Mouse (Mus musculus): ENCODE results near the gene Gpr132.

Gene Gpr132

GRCm38 (mm10) chr12:112802917-112803316 is 65.1 kb downstream of the Gpr132 start:
- in situ Hi-C loops (cut with MboI; ENCODE audit: unreplicated experiment in 2 of 2), result no loop called here

- in situ Hi-C loops (cut with MboI; ENCODE audit: unreplicated experiment in 2 of 2), result no loop called here
Measured at GRCm38 (mm10) chr12:112801864-112802846, 65.9 kb downstream of the Gpr132 start, which contains the start of gene Ahnak2. TSS of gene Ahnak2 (minus strand) at chr12:112802657.
